ENCODE assay signal across 8 mouse cellular contexts in the genomic region with DNA sequence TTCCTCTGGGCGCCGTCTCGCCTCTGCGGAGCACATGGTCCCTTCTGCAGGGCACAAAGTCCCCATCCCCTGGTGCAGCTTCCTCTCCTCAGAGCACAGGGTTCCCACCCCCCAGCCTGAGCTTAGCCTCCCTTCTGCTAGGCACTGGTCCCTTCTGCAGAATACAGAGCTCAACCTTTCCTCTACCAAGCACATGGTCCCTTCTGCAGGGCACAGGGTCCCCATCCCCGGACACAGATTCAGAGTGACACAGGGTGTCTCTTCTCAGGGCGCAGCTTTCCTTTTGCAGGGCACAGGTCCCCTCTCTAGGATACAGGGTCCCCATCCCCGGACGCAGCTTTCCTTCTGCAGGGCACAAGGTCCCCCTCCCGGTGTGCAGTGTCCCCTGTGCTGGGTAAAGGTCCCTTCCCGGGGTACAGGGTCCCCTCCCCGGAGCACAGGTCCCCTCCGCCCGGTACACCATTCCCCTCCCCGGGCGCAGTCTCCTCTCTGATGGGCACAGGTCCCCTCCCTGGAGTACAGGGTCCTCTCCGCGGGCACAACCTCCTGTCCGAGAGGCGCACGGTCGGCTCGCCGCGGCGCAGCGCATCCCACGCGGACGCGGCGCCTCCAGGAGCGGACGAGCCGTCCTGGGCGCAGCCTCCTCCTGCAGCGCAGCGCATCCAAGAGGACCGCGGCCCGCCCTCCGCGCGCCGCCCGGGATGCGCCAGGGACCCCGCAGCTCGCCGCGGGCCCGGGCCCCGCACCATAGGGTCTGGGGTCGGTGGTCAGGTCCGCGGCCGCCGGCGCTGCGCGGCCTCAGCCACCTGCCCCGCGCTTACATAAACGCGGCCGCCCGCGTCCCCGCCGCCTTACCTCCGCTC. TPM values are rescaled to one million over a fixed set of nuclear protein-coding genes. Genes with fewer than 3 reads are reported as not detected.
DNase-seq lines count a peak whose midpoint lies in the region; ATAC-seq and TF ChIP-seq lines count a peak whose summit lies in the region.

No protein-coding gene starts in this region.

- peak; percentile 75 for ATAC-seq in embryonic facial prominence, embryonic 15.5 days (ENCODE audit: insufficient number of reproducible peaks, low FRiP score, low TSS enrichment, low read depth)
- peak; percentile 88 for ATAC-seq in hindbrain, embryonic 11.5 days (ENCODE audit: low FRiP score)
- peak; percentile 75 for ATAC-seq in lung, embryonic 16.5 days (ENCODE audit: low read depth)

- H3K4me2 ChIP-seq in embryonic facial prominence, embryonic 15.5 days (replicated peaks) = peak overlapping the region; percentile 95
- H3K4me2 ChIP-seq in hindbrain, embryonic 11.5 days (replicated peaks; ENCODE audit: low read depth, low read length) = peak overlapping the region; percentile 96
- peak overlapping the region; percentile 79 for H3K4me2 ChIP-seq in lung, embryonic 16.5 days (ENCODE audit: low read depth, low read length)

- under 1% methylated on average over 69 of the region's 70 CpGs for WGBS in embryonic facial prominence, embryonic 15.5 days
- under 1% methylated on average over 53 of the region's 70 CpGs for WGBS in hindbrain, embryonic 11.5 days
- WGBS in lung, embryonic 16.5 days = under 1% methylated on average over 59 of the region's 70 CpGs
- 1% methylated on average over 67 of the region's 70 CpGs for WGBS in small intestine, adult 2 months

- H3K4me1 ChIP-seq in embryonic facial prominence, embryonic 15.5 days = peaks cover 17% of the 10 kb centered on the region
- H3K4me1 ChIP-seq in hindbrain, embryonic 11.5 days (replicated peaks; ENCODE audit: control insufficient read depth, insufficient read depth, low read length) = peaks cover 5% of the 10 kb centered on the region
- H3K4me1 ChIP-seq in lung, embryonic 16.5 days (replicated peaks; ENCODE audit: control insufficient read depth, insufficient read depth, low read length) = peaks cover 16% of the 10 kb centered on the region
- H3K4me1 ChIP-seq in small intestine, adult 2 months (ENCODE audit: control insufficient read depth, insufficient read depth, insufficient read length, low read length) = peaks cover 9% of the 10 kb centered on the region

- H3K27ac ChIP-seq in embryonic facial prominence, embryonic 15.5 days (replicated peaks) = no peak overlapping the region
- H3K27ac ChIP-seq in hindbrain, embryonic 11.5 days (ENCODE audit: low read depth, low read length) = peak overlapping the region; percentile 47; the same call in 1 of the 2 replicates
- peak overlapping the region; percentile 10; the same call in 1 of the 2 replicates for H3K27ac ChIP-seq in lung, embryonic 16.5 days (ENCODE audit: low read length)
- H3K27ac ChIP-seq in small intestine, adult 2 months (ENCODE audit: insufficient read depth, low read depth, low read length) = no peak overlapping the region

- TF ChIP-seq POLR2A in small intestine, adult 2 months (IDR thresholded peaks at IDR 0.05; ENCODE audit: low read depth, low read length) = no peak

- no peaks in the 10 kb centered on the region for H3K9me3 ChIP-seq in embryonic facial prominence, embryonic 15.5 days (replicated peaks)
- H3K9me3 ChIP-seq in hindbrain, embryonic 11.5 days (ENCODE audit: control insufficient read depth, low read length) = no peaks in the 10 kb centered on the region
- H3K9me3 ChIP-seq in lung, embryonic 16.5 days (ENCODE audit: control insufficient read depth, low read length) = peaks cover 6% of the 10 kb centered on the region; the same call in 1 of the 2 replicates

- peak overlapping the region; percentile 45 for H3K9ac ChIP-seq in embryonic facial prominence, embryonic 15.5 days
- peak overlapping the region; percentile 72 for H3K9ac ChIP-seq in hindbrain, embryonic 11.5 days (ENCODE audit: low read depth, low read length)
- H3K9ac ChIP-seq in lung, embryonic 16.5 days (ENCODE audit: low read length) = peak overlapping the region; percentile 76

- H3K4me3 ChIP-seq in embryonic facial prominence, embryonic 15.5 days (replicated peaks) = peak overlapping the region; percentile 83
- H3K4me3 ChIP-seq in hindbrain, embryonic 11.5 days (ENCODE audit: low read depth, low read length) = peak overlapping the region; percentile 81
- peak overlapping the region; percentile 85 for H3K4me3 ChIP-seq in lung, embryonic 16.5 days (ENCODE audit: low read length)
- peak overlapping the region; percentile 63 for H3K4me3 ChIP-seq in small intestine, adult 2 months (ENCODE audit: low read depth, low read length)

- DNase-seq in ovary, postnatal 36 days (ENCODE audit: low spot score) = peak; percentile 45
- no peak for DNase-seq in ovary, adult 18-20 months (ENCODE audit: low spot score)
- DNase-seq in adrenal gland, postnatal 36 days = peak; percentile 32 to 64
- DNase-seq in hindbrain, embryonic 11.5 days (ENCODE audit: low spot score) = peak; percentile 70
- DNase-seq in layer of hippocampus, adult 9-11 months = no peak

- peaks cover 19% of the 10 kb centered on the region for H3K27me3 ChIP-seq in embryonic facial prominence, embryonic 15.5 days
- peaks cover 9% of the 10 kb centered on the region; the same call in 1 of the 2 replicates for H3K27me3 ChIP-seq in hindbrain, embryonic 11.5 days (ENCODE audit: control insufficient read depth, insufficient read depth, low read length)
- peaks cover 16% of the 10 kb centered on the region; the same call in 1 of the 2 replicates for H3K27me3 ChIP-seq in lung, embryonic 16.5 days (ENCODE audit: control insufficient read depth, insufficient read depth, low read depth, low read length)
- H3K27me3 ChIP-seq in small intestine, adult 2 months (ENCODE audit: control insufficient read depth, insufficient read depth, low read length) = peaks cover 14% of the 10 kb centered on the region

- H3K36me3 ChIP-seq in embryonic facial prominence, embryonic 15.5 days = no peaks in the 10 kb centered on the region
- H3K36me3 ChIP-seq in hindbrain, embryonic 11.5 days (ENCODE audit: control insufficient read depth, insufficient read depth, low read length) = no peaks in the 10 kb centered on the region
- no peaks in the 10 kb centered on the region for H3K36me3 ChIP-seq in lung, embryonic 16.5 days (ENCODE audit: control insufficient read depth, insufficient read depth, low read length)
- no peaks in the 10 kb centered on the region for H3K36me3 ChIP-seq in small intestine, adult 2 months (ENCODE audit: control insufficient read depth, insufficient read depth, low read length)

- no peak for TF ChIP-seq CTCF in small intestine, adult 2 months (IDR thresholded peaks at IDR 0.05; ENCODE audit: extremely low read depth, insufficient read length, insufficient replicate concordance, low read depth, low read length)

RNA-seq across cellular contexts. Expression of a gene that starts 0.6 kb away (rescaled TPM):
- 10 to 100 TPM; 10.8 to 68.2 TPM for total RNA-seq in adrenal gland, postnatal 36 days (2021)
- 5.2 and 8.0 TPM in 2 replicates for polyA plus RNA-seq in embryonic facial prominence, embryonic 15.5 days (2015; fragmentation: Nextera tagmentation; extraction: Ambion mirVana)
- 5.2 and 6.3 TPM in 2 replicates for polyA plus RNA-seq in hindbrain, embryonic 11.5 days (2014; fragmentation: Nextera tagmentation; extraction: Ambion mirVana)
- 34.1 and 36.6 TPM in 2 replicates for polyA plus RNA-seq in lung, embryonic 16.5 days (2015; fragmentation: Nextera tagmentation; extraction: Ambion mirVana)
- 0.76 and 0.79 TPM in 2 replicates for polyA plus RNA-seq in small intestine, adult 2 months (2012; rRNA removed)

Comparison
In these comparisons a context has a peak if more than half of its experiments do, and no peak if none do; other contexts are left out.
1. DNase-seq: peak in ovary, postnatal 36 days (single experiment), adrenal gland, postnatal 36 days (2 of 2) and hindbrain, embryonic 11.5 days (single experiment); none in ovary, adult 18-20 months (single experiment) and layer of hippocampus, adult 9-11 months (single experiment).
2. H3K27ac ChIP-seq: peak in hindbrain, embryonic 11.5 days (single experiment) and lung, embryonic 16.5 days (single experiment); none in embryonic facial prominence, embryonic 15.5 days (single experiment) and small intestine, adult 2 months (single experiment).
3. Peak in every context shown above with its lines, with median percentiles within 50 percentile points of each other: ATAC-seq, H3K4me2 ChIP-seq, H3K4me3 ChIP-seq and H3K9ac ChIP-seq.